Mouse (Mus musculus): ENCODE results near the gene Sema5a. TPM values are rescaled to one million over a fixed set of nuclear protein-coding genes. Genes with fewer than 3 reads are reported as not detected.
"Not testable (repeated sequence)": the region's sequence is repeated elsewhere in the genome, so short reads cannot be mapped to it uniquely, and the experiment has no call there.

Gene Sema5a
- 26.2 and 28.3 TPM in 2 replicates for polyA plus RNA-seq (2016; fragmentation: Nextera tagmentation; extraction: Ambion mirVana)

- H3K36me3 ChIP-seq: peaks cover 7% of the 10 kb centered on the region; the same call in 1 of the 2 replicates
- peak within 1 kb of the TSS; percentile 65 for H3K27ac ChIP-seq
- H3K9me3 ChIP-seq: no peaks in the 10 kb centered on the region
- peak within 1 kb of the TSS; percentile 91 for H3K4me2 ChIP-seq (replicated peaks)
- peak within 1 kb of the TSS; percentile 82 for H3K4me3 ChIP-seq
- peak; percentile 93 for ATAC-seq (ENCODE audit: insufficient number of reproducible peaks, insufficient read depth, low FRiP score, low TSS enrichment)
- H3K27me3 ChIP-seq: no peaks in the 10 kb centered on the region
- H3K9ac ChIP-seq: peak within 1 kb of the TSS; percentile 77
- under 1% methylated on average over 23 of the region's 45 CpGs for WGBS
- H3K4me1 ChIP-seq: peaks cover 24% of the 10 kb centered on the region; the same call in 1 of the 2 replicates
These were observed at the start of gene Sema5a for GRCm38 (mm10) chr15:32244344-32244955. Sema5a (plus strand) TSS chr15:32244810.

- Histone ChIP-seq H3K27me3 (no peaks in the 10 kb centered on the region), H3K4me3 (no peak overlapping the region), H3K27ac (no peak overlapping the region), H3K4me2 (replicated peaks) (no peak overlapping the region), H3K9ac (no peak overlapping the region), H3K36me3 (no peaks in the 10 kb centered on the region), H3K4me1 (peaks cover 7% of the 10 kb centered on the region; the same call in 1 of the 2 replicates), H3K9me3 (no peaks in the 10 kb centered on the region)
- no peak for ATAC-seq (ENCODE audit: insufficient number of reproducible peaks, insufficient read depth, low FRiP score, low TSS enrichment)
- WGBS: 78% methylated on average over 9 of the region's 9 CpGs
These were observed 46.5 kb upstream of the Sema5a start for GRCm38 (mm10) chr15:32198076-32198475.

- no peak for ATAC-seq (ENCODE audit: insufficient number of reproducible peaks, insufficient read depth, low FRiP score, low TSS enrichment)
- Histone ChIP-seq H3K27me3 (no peaks in the 10 kb centered on the region), H3K4me2 (replicated peaks) (no peak overlapping the region), H3K9me3 (no peaks in the 10 kb centered on the region), H3K27ac (no peak overlapping the region), H3K4me1 (peaks cover 7% of the 10 kb centered on the region; the same call in 1 of the 2 replicates), H3K4me3 (no peak overlapping the region), H3K9ac (no peak overlapping the region), H3K36me3 (no peaks in the 10 kb centered on the region)
- 22% methylated on average over 5 of the region's 5 CpGs for WGBS
These were observed 46.0 kb upstream of the Sema5a start for GRCm38 (mm10) chr15:32198561-32198960.

GRCm38 (mm10) chr15:32203242-32203641, 41.4 kb upstream of the Sema5a start:
- no peak overlapping the region for H3K27ac ChIP-seq
- 77% methylated on average over 5 of the region's 5 CpGs for WGBS
- no peak for ATAC-seq (ENCODE audit: insufficient number of reproducible peaks, insufficient read depth, low FRiP score, low TSS enrichment)

GRCm38 (mm10) chr15:32204908-32205307, 39.7 kb upstream of the Sema5a start:
- Histone ChIP-seq H3K27me3 (no peaks in the 10 kb centered on the region), H3K4me3 (no peak overlapping the region), H3K27ac (no peak overlapping the region), H3K36me3 (no peaks in the 10 kb centered on the region), H3K4me2 (replicated peaks) (no peak overlapping the region), H3K9me3 (no peaks in the 10 kb centered on the region), H3K4me1 (no peaks in the 10 kb centered on the region), H3K9ac (no peak overlapping the region)
- WGBS: 90% methylated on average over 10 of the region's 10 CpGs
- no peak for ATAC-seq (ENCODE audit: insufficient number of reproducible peaks, insufficient read depth, low FRiP score, low TSS enrichment)

More at GRCm38 (mm10) chr15:32203242-32203641, 41.4 kb upstream of the Sema5a start:
- Histone ChIP-seq H3K4me3 (no peak overlapping the region), H3K9ac (no peak overlapping the region), H3K4me1 (peaks cover 3% of the 10 kb centered on the region; the same call in 1 of the 2 replicates), H3K27me3 (no peaks in the 10 kb centered on the region), H3K9me3 (no peaks in the 10 kb centered on the region), H3K4me2 (replicated peaks) (no peak overlapping the region), H3K36me3 (no peaks in the 10 kb centered on the region)

- H3K4me1 ChIP-seq; ATAC-seq (ENCODE audit: insufficient number of reproducible peaks, insufficient read depth, low FRiP score, low TSS enrichment); H3K27me3 ChIP-seq; H3K9ac ChIP-seq; H3K9me3 ChIP-seq; H3K4me3 ChIP-seq; H3K36me3 ChIP-seq; H3K4me2 ChIP-seq (replicated peaks); H3K27ac ChIP-seq: not testable (repeated sequence)
- 89% methylated on average over 10 of the region's 10 CpGs for WGBS
These were observed 29.9 kb upstream of the Sema5a start for GRCm38 (mm10) chr15:32214687-32215086.

- WGBS: 86% methylated on average over 7 of the region's 7 CpGs
These were observed 21.6 kb upstream of the Sema5a start for GRCm38 (mm10) chr15:32223028-32223427.

GRCm38 (mm10) chr15:32225394-32225793, 19.2 kb upstream of the Sema5a start:
- Histone ChIP-seq H3K4me3 (no peak overlapping the region), H3K27me3 (no peaks in the 10 kb centered on the region), H3K9me3 (no peaks in the 10 kb centered on the region), H3K27ac (no peak overlapping the region), H3K4me2 (replicated peaks) (no peak overlapping the region), H3K9ac (no peak overlapping the region), H3K36me3 (no peaks in the 10 kb centered on the region), H3K4me1 (no peaks in the 10 kb centered on the region)
- 85% methylated on average over 3 of the region's 3 CpGs for WGBS
- ATAC-seq (ENCODE audit: insufficient number of reproducible peaks, insufficient read depth, low FRiP score, low TSS enrichment): no peak

More at GRCm38 (mm10) chr15:32223028-32223427, 21.6 kb upstream of the Sema5a start:
- no peak overlapping the region for H3K27ac ChIP-seq
- no peaks in the 10 kb centered on the region for H3K27me3 ChIP-seq
- H3K4me3 ChIP-seq: no peak overlapping the region
- no peaks in the 10 kb centered on the region for H3K9me3 ChIP-seq
- no peaks in the 10 kb centered on the region for H3K4me1 ChIP-seq
- no peak overlapping the region for H3K9ac ChIP-seq
- no peaks in the 10 kb centered on the region for H3K36me3 ChIP-seq
- no peak overlapping the region for H3K4me2 ChIP-seq (replicated peaks)
- ATAC-seq (ENCODE audit: insufficient number of reproducible peaks, insufficient read depth, low FRiP score, low TSS enrichment): no peak

- WGBS: 81% methylated on average over 6 of the region's 6 CpGs
- H3K4me2 ChIP-seq (replicated peaks): no peak overlapping the region
- ATAC-seq (ENCODE audit: insufficient number of reproducible peaks, insufficient read depth, low FRiP score, low TSS enrichment): no peak
- H3K9ac ChIP-seq: no peak overlapping the region
- no peak overlapping the region for H3K27ac ChIP-seq
- no peaks in the 10 kb centered on the region for H3K4me1 ChIP-seq
- no peaks in the 10 kb centered on the region for H3K9me3 ChIP-seq
- H3K4me3 ChIP-seq: no peak overlapping the region
- no peaks in the 10 kb centered on the region for H3K27me3 ChIP-seq
- no peaks in the 10 kb centered on the region for H3K36me3 ChIP-seq
These were observed 18.2 kb upstream of the Sema5a start for GRCm38 (mm10) chr15:32226381-32226780.

- no peak overlapping the region for H3K9ac ChIP-seq
- no peak overlapping the region for H3K27ac ChIP-seq
- H3K4me3 ChIP-seq: no peak overlapping the region
- ATAC-seq (ENCODE audit: insufficient number of reproducible peaks, insufficient read depth, low FRiP score, low TSS enrichment): no peak
- 90% methylated on average over 7 of the region's 7 CpGs for WGBS
- no peaks in the 10 kb centered on the region for H3K27me3 ChIP-seq
- no peaks in the 10 kb centered on the region for H3K36me3 ChIP-seq
- H3K4me2 ChIP-seq (replicated peaks): no peak overlapping the region
- no peaks in the 10 kb centered on the region for H3K9me3 ChIP-seq
- no peaks in the 10 kb centered on the region for H3K4me1 ChIP-seq
These were observed 17.7 kb upstream of the Sema5a start for GRCm38 (mm10) chr15:32226888-32227395.

- H3K27ac ChIP-seq: no peak overlapping the region
- H3K36me3 ChIP-seq: no peaks in the 10 kb centered on the region
- H3K4me2 ChIP-seq (replicated peaks): no peak overlapping the region
- H3K27me3 ChIP-seq: no peaks in the 10 kb centered on the region
- no peaks in the 10 kb centered on the region for H3K9me3 ChIP-seq
- no peak overlapping the region for H3K4me3 ChIP-seq
- no peak overlapping the region for H3K9ac ChIP-seq
- WGBS: 66% methylated on average over 2 of the region's 2 CpGs
- ATAC-seq (ENCODE audit: insufficient number of reproducible peaks, insufficient read depth, low FRiP score, low TSS enrichment): no peak
- H3K4me1 ChIP-seq: no peaks in the 10 kb centered on the region
These were observed 14.5 kb upstream of the Sema5a start for GRCm38 (mm10) chr15:32230066-32230465.

- no peaks in the 10 kb centered on the region for H3K36me3 ChIP-seq
- no peaks in the 10 kb centered on the region for H3K27me3 ChIP-seq
- H3K4me1 ChIP-seq: no peaks in the 10 kb centered on the region
- no peak overlapping the region for H3K9ac ChIP-seq
- H3K9me3 ChIP-seq: no peaks in the 10 kb centered on the region
- H3K4me2 ChIP-seq (replicated peaks): no peak overlapping the region
- no peak for ATAC-seq (ENCODE audit: insufficient number of reproducible peaks, insufficient read depth, low FRiP score, low TSS enrichment)
- no peak overlapping the region for H3K4me3 ChIP-seq
- 96% methylated on average over 3 of the region's 3 CpGs for WGBS
- no peak overlapping the region for H3K27ac ChIP-seq
These were observed 12.4 kb upstream of the Sema5a start for GRCm38 (mm10) chr15:32232189-32232588.

Measured in embryonic facial prominence, embryonic 12.5 days (tissue).